Mouse (Mus musculus) hindbrain, embryonic 16.5 days (tissue): Measurements from ENCODE around the gene Eif4a1. TPM values are rescaled to one million over a fixed set of nuclear protein-coding genes. Genes with fewer than 3 reads are reported as not detected.
"Not testable (repeated sequence)": the region's sequence is repeated elsewhere in the genome, so short reads cannot be mapped to it uniquely, and the experiment has no call there.

Experiments
- ATAC-seq: fragments of 200-750 bp; cut with Nextera tagmentation; 2 replicates; pipeline ENCODE4 v1.8.0; 2017; ENCODE audit warnings: moderate TSS enrichment, moderate library complexity
- H3K27ac ChIP-seq: fragments of 300-500 bp; sonication (generic); 2 replicates; pipeline ENCODE4 v1.5.1; 2014; ENCODE audit warnings: low read depth, mild to moderate bottlenecking, control low read depth, low read length, moderate library complexity
- H3K27me3 ChIP-seq: fragments of 300-500 bp; sonication (generic); replicated peaks from 2 replicates; pipeline ENCODE4 v1.6.1; 2014; ENCODE audit warnings: low read length; ENCODE audit not compliant: control insufficient read depth, insufficient read depth
- H3K36me3 ChIP-seq: fragments of 300-500 bp; sonication (generic); 2 replicates; pipeline ENCODE4 v1.6.1; 2014; ENCODE audit warnings: mild to moderate bottlenecking, low read length, moderate library complexity, mixed read lengths; ENCODE audit not compliant: control insufficient read depth, insufficient read depth
- H3K4me1 ChIP-seq: fragments of 300-500 bp; sonication (generic); 2 replicates; pipeline ENCODE4 v1.6.1; 2014; ENCODE audit warnings: low read depth, low read length; ENCODE audit not compliant: control insufficient read depth, insufficient read depth
- H3K4me2 ChIP-seq: fragments of 300-500 bp; sonication (generic); 2 replicates; pipeline ENCODE4 v1.6.1; 2014; ENCODE audit warnings: mild to moderate bottlenecking, low read length, control low read depth, moderate library complexity
- H3K4me3 ChIP-seq: fragments of 300-500 bp; sonication (generic); 2 replicates; pipeline ENCODE4 v1.5.1; 2014; ENCODE audit warnings: mild to moderate bottlenecking, low read length, control low read depth, moderate library complexity
- H3K9ac ChIP-seq: fragments of 300-500 bp; sonication (generic); 2 replicates; pipeline ENCODE4 v1.6.1; 2014; ENCODE audit warnings: low read depth, mild to moderate bottlenecking, control low read depth, low read length, moderate library complexity
- H3K9me3 ChIP-seq: fragments of 300-500 bp; sonication (generic); 2 replicates; pipeline ENCODE4 v1.6.1; 2014; ENCODE audit warnings: mild to moderate bottlenecking, low read length, moderate library complexity; ENCODE audit not compliant: control insufficient read depth
- WGBS: fragments of 180-500 bp; shearing (Covaris S2); extraction: QIAGEN DNeasy Blood & Tissue Kit; methylation state at CpG from one replicate; pipeline ENCODE4 v1.1.7; 2014; 5-methylcytosine and 5-hydroxymethylcytosine counted together
- polyA plus RNA-seq: library from polyadenylated mRNA; unstranded; fragments of >200 nt; fragmentation: Nextera tagmentation; extraction: Ambion mirVana; gene quantifications from 2 replicates; pipeline ENCODE4 v1.2.1, GENCODE M21; 2015

The Eif4a1 gene
- polyA plus RNA-seq, 1 experiment from 2014 or later: 382 TPM

GRCm38 (mm10) chr11:69632284-69633089 lies 39.7 kb downstream of the Eif4a1 start, which contains the start of gene Fxr2:
Gene Fxr2 (plus strand): TSS chr11:69632990.
- Histone ChIP-seq H3K36me3 (no peaks in the 10 kb centered on the region), H3K4me3 (peak within 1 kb of the TSS; percentile 88), H3K9me3 (no peaks in the 10 kb centered on the region), H3K9ac (peak within 1 kb of the TSS; percentile 86), H3K4me2 (peak within 1 kb of the TSS; percentile 84), H3K4me1 (peaks cover 25% of the 10 kb centered on the region), H3K27me3 (no peaks in the 10 kb centered on the region), H3K27ac (peak within 1 kb of the TSS; percentile 90)
- 0% methylated on average over 34 of the region's 56 CpGs for WGBS
- peak; percentile 99 for ATAC-seq

GRCm38 (mm10) chr11:69629802-69630201 lies 42.4 kb downstream of the Eif4a1 start:
- 52% methylated on average over 1 of the region's 1 CpGs for WGBS

GRCm38 (mm10) chr11:69628286-69628685 lies 43.9 kb downstream of the Eif4a1 start:
- ATAC-seq: no peak
- no peaks in the 10 kb centered on the region for H3K9me3 ChIP-seq
- WGBS: 38% methylated on average over 6 of the region's 6 CpGs
- H3K9ac ChIP-seq: no peak overlapping the region
- no peak overlapping the region for H3K4me2 ChIP-seq
- H3K27me3 ChIP-seq: no peaks in the 10 kb centered on the region
- H3K27ac ChIP-seq: no peak overlapping the region
- H3K36me3 ChIP-seq: no peaks in the 10 kb centered on the region
- no peak overlapping the region for H3K4me3 ChIP-seq
- peaks cover 3% of the 10 kb centered on the region; the same call in 1 of the 2 replicates for H3K4me1 ChIP-seq

More at GRCm38 (mm10) chr11:69629802-69630201, 42.4 kb downstream of the Eif4a1 start:
- Histone ChIP-seq H3K27me3 (no peaks in the 10 kb centered on the region), H3K9me3 (no peaks in the 10 kb centered on the region), H3K36me3 (no peaks in the 10 kb centered on the region), H3K9ac (no peak overlapping the region), H3K27ac (no peak overlapping the region), H3K4me2 (no peak overlapping the region), H3K4me3 (no peak overlapping the region), H3K4me1 (peaks cover 15% of the 10 kb centered on the region)
- ATAC-seq: no peak

- not testable (repeated sequence) for H3K9me3 ChIP-seq, H3K27me3 ChIP-seq, H3K4me2 ChIP-seq, H3K36me3 ChIP-seq, H3K4me1 ChIP-seq, H3K27ac ChIP-seq, H3K9ac ChIP-seq, H3K4me3 ChIP-seq, ATAC-seq
- 93% methylated on average over 2 of the region's 2 CpGs for WGBS
Observed at GRCm38 (mm10) chr11:69624339-69624738, 47.9 kb downstream of the Eif4a1 start.

- Histone ChIP-seq H3K4me3 (no peak overlapping the region; the same call in 1 of the 2 replicates), H3K27ac (no peak overlapping the region), H3K9me3 (no peaks in the 10 kb centered on the region), H3K4me1 (peaks cover 9% of the 10 kb centered on the region), H3K36me3 (no peaks in the 10 kb centered on the region), H3K9ac (no peak overlapping the region; the same call in 1 of the 2 replicates), H3K27me3 (no peaks in the 10 kb centered on the region), H3K4me2 (peak overlapping the region; percentile 83)
- 62% methylated on average over 4 of the region's 4 CpGs for WGBS
- no peak for ATAC-seq
Observed at GRCm38 (mm10) chr11:69623006-69623405, 49.2 kb downstream of the Eif4a1 start.

GRCm38 (mm10) chr11:69622406-69622805 lies 49.8 kb downstream of the Eif4a1 start:
- no peaks in the 10 kb centered on the region for H3K9me3 ChIP-seq
- peak overlapping the region; percentile 83 for H3K4me2 ChIP-seq
- no peaks in the 10 kb centered on the region for H3K27me3 ChIP-seq
- 34% methylated on average over 6 of the region's 6 CpGs for WGBS
- H3K27ac ChIP-seq: peak overlapping the region; percentile 81
- peak overlapping the region; percentile 59 for H3K4me3 ChIP-seq
- H3K9ac ChIP-seq: peak overlapping the region; percentile 80
- H3K4me1 ChIP-seq: peaks cover 9% of the 10 kb centered on the region
- ATAC-seq: peak; percentile 32
- H3K36me3 ChIP-seq: no peaks in the 10 kb centered on the region

GRCm38 (mm10) chr11:69621571-69622268 lies 50.5 kb downstream of the Eif4a1 start, which contains the start of gene Sat2:
Gene Sat2 (plus strand): TSS chr11:69622024.
- Histone ChIP-seq H3K9ac (peak within 1 kb of the TSS; percentile 80), H3K9me3 (no peaks in the 10 kb centered on the region), H3K36me3 (no peaks in the 10 kb centered on the region), H3K27me3 (no peaks in the 10 kb centered on the region), H3K4me1 (peaks cover 9% of the 10 kb centered on the region), H3K4me2 (peak within 1 kb of the TSS; percentile 83), H3K27ac (peak within 1 kb of the TSS; percentile 81), H3K4me3 (peak within 1 kb of the TSS; percentile 59)
- peak; percentile 92 for ATAC-seq
- WGBS: 0% methylated on average over 20 of the region's 20 CpGs

GRCm38 (mm10) chr11:69620394-69621081 lies 51.7 kb downstream of the Eif4a1 start:
- no peaks in the 10 kb centered on the region for H3K36me3 ChIP-seq
- no peak overlapping the region for H3K9ac ChIP-seq
- WGBS: 88% methylated on average over 7 of the region's 7 CpGs
- H3K4me3 ChIP-seq: no peak overlapping the region
- no peak for ATAC-seq
- no peak overlapping the region for H3K27ac ChIP-seq
- H3K27me3 ChIP-seq: no peaks in the 10 kb centered on the region
- H3K4me2 ChIP-seq: no peak overlapping the region
- peaks cover 9% of the 10 kb centered on the region for H3K4me1 ChIP-seq
- no peaks in the 10 kb centered on the region for H3K9me3 ChIP-seq
